Mouse (Mus musculus) adipose tissue, adult 10 weeks (tissue): ENCODE data around the gene Rsph4a. TPM values are rescaled to one million over a fixed set of nuclear protein-coding genes. Genes with fewer than 3 reads are reported as not detected.

Source experiments
- polyA plus RNA-seq: library from polyadenylated mRNA; stranded (reverse); fragments of 350-450 nt; fragmentation: Illumina TruSeq; extraction: RNeasy Lipid Tissue Mini Kit (QIAGEN cat#74804); gene quantifications from one replicate; pipeline ENCODE4 v1.2.3, GENCODE M21; 2014; ENCODE audit warnings: low read depth, low replicate concordance

Rsph4a gene
- polyA plus RNA-seq, result 3.5 TPM

DNA sequence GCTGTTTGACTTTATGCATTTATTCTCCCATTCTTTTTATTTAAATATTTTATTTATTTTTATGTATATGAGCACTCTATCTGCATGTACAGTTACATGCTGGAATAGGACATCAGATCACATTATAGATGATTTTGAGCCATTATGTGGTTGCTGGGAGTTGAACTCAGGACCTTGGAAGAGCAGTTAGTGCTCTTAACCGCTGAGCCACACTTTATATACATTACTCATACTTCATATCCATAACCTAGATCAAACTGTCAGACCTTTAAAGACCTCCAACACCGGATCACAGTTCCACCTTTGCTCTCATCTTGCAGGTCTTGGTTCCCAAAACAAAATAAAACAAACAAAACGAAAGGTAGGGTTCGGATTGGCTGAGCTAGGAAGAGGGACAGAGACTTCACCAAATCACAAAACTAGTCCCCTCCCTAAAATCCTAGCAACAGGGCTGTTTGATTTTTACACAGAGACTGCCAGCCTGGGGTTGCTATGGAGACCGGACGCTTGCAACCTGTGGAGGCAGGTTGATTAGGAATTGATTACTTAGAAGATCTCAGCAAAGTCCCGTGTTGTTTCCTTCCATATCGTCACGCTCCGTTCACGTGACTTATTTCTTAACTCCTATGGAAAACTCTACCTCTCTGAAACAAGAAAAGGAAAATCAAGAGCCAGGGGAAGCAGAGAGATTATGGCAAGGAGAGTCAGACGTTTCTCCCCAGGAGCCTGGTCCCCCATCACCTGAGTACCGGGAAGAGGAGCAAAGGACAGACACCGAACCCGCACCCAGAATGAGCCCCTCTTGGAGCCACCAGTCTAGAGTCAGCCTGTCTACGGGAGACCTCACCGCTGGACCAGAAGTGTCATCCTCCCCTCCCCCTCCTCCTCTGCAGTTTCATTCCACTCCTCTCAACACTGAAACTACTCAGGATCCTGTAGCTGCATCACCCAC lies at the start of gene Rsph4a:
TSS of gene Rsph4a (plus strand) at position 582 of the 952 bp plus-strand sequence.

DNA sequence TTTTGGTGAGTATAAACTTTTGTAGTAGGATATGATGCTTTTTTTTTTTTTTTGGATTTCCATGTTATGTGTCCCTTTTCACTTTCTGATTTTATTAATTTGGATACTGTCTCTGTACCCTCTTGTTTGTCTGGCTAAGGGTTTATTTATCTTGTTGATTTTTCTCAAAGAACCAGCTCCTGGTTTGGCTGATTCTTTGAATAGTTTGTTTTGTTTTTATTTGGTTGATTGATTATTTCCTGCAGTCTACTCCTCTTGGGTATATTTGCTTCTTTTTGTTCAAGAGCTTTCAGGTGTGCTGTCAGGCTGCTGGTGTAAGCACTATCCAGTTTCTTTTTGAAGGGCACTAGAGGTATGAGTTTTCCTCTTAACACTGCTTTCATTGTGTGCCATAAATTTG lies 47.5 kb upstream of the Rsph4a start, which contains the start of gene Sult3a1:
TSS of gene Sult3a1 (plus strand) at position 301 of the 400 bp plus-strand sequence.

DNA sequence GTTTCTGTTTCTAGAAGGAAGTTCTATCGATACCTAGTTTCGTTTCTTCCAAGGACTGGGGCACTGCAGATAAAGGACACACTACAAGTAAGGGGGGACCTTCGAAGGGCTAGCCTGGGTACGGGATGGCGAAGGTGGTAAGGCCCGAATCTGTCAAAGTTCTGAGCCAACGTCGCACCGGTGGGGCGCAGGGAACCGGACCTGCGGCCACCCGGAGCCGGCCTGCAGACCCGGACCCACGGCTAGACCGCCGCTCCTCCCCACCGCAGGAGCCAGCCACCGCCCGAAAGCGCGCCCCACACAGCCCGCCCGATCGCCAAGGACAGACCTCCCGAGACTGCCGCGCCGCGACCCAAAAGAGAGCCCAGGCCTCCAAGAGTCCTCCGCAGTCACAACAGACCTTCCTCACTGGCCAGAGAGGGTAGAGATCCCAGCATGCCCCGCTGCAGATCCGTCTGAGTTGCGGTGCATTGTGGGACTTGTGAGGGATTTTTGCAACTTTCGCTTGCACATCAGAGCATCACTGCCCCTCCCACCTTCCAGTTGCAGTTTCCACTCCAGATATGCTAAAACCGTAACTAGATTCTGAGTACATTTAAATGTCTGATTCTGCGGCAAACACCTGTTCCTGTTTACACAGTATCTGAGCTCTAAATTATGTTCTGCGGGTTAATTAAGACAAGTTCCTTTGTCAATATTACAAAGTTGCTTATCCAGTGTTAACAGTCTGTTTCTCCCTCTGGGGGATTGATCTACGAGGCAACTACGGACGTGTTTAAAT lies 46.1 kb downstream of the Rsph4a start, which contains the start of gene Zup1:
TSS of gene Zup1 (minus strand) at position 467 of the 781 bp plus-strand sequence.

Other genes with a start within 250 kb of the Rsph4a start
- not detected for gene Sult3a2, start 118.4 kb upstream of the Rsph4a start, polyA plus RNA-seq
- gene Sult3a1, start 47.4 kb upstream of the Rsph4a start, polyA plus RNA-seq, result not detected
- gene Zup1, start 46.2 kb downstream of the Rsph4a start, polyA plus RNA-seq, result 10.2 TPM
- gene Rwdd1, start 114.5 kb downstream of the Rsph4a start, polyA plus RNA-seq, result 61.1 TPM
- gene Trappc3l, start 132.5 kb downstream of the Rsph4a start, polyA plus RNA-seq, result not detected
- not detected for gene Calhm4, start 139.2 kb downstream of the Rsph4a start, polyA plus RNA-seq
- 0.53 TPM for gene Calhm5, start 191.4 kb downstream of the Rsph4a start, polyA plus RNA-seq
- 2.3 TPM for gene Calhm6, start 222.9 kb downstream of the Rsph4a start, polyA plus RNA-seq